Mouse (Mus musculus) layer of hippocampus, adult 8-10 months (tissue): Measurements from ENCODE around the gene Srsf1. TPM values are rescaled to one million over a fixed set of nuclear protein-coding genes. Genes with fewer than 3 reads are reported as not detected.
"Not testable (repeated sequence)": the region's sequence is repeated elsewhere in the genome, so short reads cannot be mapped to it uniquely, and the experiment has no call there.

ENCODE experiments used
- DNase-seq, 2 experiments: peaks; one replicate each; pipeline ENCODE4 v3.0.0; 2022; ENCODE audit warnings: low spot score in 2 of 2
- total RNA-seq, 4 experiments: library from RNA; stranded (reverse); gene quantifications; 2 replicates each; pipeline ENCODE4 v1.2.4; 2022

Srsf1 gene
- total RNA-seq, 4 experiments from 2014 or later: 208 to 223 (median 218) TPM

GRCm38 (mm10) chr11:88037386-88037785 lies 9.8 kb upstream of the Srsf1 start:
- DNase-seq: no peak

GRCm38 (mm10) chr11:88039066-88039465 lies 8.1 kb upstream of the Srsf1 start:
- no peak for DNase-seq

GRCm38 (mm10) chr11:88044314-88044713 lies 2.9 kb upstream of the Srsf1 start:
- DNase-seq: no peak

GRCm38 (mm10) chr11:88045159-88045558 lies 2.0 kb upstream of the Srsf1 start:
- not testable (repeated sequence) for DNase-seq

DNA sequence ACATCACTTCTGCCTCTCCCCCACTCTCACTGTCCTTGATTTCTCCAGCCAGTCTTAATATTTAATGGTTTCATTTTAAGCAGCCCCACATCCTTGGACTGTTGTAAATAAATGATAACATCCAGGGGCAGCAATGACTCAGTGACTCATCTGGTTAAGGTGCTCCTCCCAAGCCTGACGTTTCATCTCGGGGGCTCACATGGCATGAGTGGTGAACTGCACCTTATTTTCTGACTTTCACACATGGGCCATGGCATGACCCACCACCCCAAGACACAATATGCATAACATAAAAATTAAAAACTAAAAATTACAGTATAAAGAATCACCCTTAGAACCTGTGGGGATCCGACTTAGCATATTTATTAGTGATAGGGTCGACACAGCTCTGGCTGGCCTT lies 1.3 kb upstream of the Srsf1 start:
- DNase-seq: no peak

DNA sequence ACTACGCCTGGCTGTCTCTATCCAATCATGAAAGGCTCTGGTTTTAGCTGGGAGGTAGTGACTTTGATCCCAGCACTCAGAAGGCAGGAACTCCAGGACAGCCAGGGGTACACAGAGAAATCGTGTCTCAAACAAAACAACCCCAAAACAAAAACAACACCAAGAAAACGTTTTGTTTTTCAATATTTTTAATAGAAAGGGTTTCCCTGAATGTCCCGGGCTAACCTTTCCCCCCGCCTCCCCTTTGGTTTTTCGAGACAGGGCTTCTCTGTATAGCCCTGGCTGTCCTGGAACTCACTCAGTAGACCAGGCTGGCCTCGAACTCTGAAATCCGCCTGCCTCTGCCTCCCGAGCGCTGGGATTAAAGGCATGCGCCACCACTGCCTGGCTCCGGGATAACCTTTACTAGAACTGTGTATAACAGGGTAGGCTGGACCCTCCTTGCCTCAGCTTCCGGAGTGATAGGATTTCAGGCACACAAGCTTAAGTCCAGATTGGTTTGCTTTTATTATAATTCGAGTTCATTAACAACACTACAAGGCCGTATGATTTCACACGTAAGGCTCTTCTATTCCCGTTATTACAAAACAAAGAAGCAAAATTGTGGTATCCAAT lies 743 bp upstream of the Srsf1 start:
- DNase-seq: no peak

- DNase-seq: peak; percentile 48 to 63
These were observed 828 bp downstream of the Srsf1 start for GRCm38 (mm10) chr11:88047871-88048531.

- DNase-seq: no peak
These were observed 1.9 kb downstream of the Srsf1 start for GRCm38 (mm10) chr11:88048961-88049670.

DNA sequence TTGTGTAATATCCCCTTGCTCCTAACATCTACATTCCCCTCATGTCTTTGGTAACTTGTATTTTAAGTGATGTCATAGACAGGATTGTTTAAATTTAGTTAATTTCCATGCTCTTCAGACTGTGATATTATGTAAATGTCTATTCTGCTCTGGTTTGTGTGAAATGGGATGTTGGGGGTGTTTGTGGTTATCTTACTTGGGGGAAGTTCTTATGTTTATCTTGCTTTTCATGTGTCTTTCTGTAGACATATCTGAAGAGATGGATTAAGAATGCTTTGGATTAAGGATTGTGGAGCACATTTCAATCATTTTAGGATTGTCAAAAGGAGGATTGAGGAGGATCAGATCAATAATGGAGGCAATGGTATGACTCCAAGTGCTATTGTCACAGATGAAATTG lies 2.6 kb downstream of the Srsf1 start:
- DNase-seq: no peak

- no peak for DNase-seq
These were observed 5.5 kb downstream of the Srsf1 start for GRCm38 (mm10) chr11:88052638-88053037.

DNA sequence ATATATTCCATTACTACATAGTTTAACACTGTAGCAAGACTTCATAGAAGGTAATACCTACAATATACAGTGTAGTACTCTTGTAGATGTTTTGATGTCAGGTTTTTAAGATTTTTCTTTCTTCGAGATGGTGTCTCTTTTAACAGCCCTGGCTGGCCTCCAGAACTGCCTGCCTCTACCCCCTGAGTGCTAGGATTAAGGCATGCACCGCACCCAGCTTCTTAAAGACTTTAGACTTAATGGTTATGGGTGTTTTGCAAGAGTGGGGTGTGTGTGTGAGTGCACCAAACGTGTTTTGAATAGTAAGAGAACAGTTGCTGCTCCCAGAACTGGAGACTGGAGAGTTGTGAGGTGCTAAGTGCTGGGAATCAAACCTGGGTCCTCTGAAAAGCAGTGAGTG lies 6.6 kb downstream of the Srsf1 start:
- DNase-seq: no peak

DNA sequence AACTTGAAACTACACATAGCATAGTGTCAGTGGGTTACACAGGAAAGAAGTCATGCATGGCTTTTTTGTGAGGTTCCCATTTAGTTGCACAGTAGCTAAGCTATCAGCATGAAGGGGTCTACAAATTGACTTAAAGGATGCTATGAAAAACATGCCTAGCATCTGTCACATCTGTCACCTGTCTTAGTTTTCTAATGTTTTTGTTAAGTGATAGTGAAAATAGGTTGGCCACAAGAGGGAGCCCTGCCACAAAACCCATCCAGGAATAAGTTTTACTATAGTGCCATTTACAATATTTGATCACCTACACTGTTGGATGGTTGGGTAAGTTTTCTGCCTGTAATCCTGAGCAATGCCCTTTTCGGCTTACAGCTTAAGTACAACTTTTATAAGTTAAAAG lies 7.4 kb downstream of the Srsf1 start:
- DNase-seq: peak in 1 of 2 experiments; percentile 40

DNA sequence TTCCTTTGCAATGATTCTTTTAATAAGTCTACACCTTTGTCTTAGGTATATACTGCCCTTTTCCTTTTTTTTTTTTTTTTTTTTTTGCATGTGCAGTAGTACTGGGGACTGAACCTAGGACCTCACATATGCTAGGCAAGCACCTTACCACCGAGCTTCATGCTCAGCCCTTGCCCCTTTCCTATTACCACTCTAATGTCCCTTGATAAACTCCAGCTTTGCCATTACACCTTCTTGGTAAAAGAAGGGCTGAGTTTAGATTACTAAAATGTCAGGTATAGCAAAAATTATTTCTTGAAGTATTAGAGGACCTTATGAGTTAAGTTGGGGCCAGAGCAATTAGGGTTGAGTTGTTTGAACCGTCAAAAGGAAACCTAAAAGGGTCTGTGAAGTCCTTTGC lies 8.6 kb downstream of the Srsf1 start:
- DNase-seq: no peak

DNA sequence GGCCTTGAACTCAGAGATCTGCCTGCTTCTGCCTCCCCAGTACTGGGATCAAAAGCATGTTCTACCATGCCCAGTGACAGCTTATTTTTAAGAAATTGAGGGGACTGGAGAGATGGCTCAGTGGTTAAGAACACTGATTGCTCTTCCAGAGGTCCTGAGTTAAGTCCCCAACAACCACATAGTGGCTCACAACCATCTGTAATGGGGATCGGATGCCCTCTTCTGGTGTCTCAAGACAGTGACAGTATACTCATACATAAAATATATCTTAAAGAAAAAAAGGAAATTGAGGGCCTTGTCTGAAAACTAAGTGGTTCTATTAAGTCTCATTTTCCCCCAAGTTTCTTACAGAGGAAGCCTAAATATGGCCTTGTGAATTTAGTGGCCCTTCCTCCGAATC lies 10.6 kb downstream of the Srsf1 start:
- no peak for DNase-seq

- peak in 1 of 2 experiments; percentile 32 for DNase-seq
These were observed 12.0 kb downstream of the Srsf1 start for GRCm38 (mm10) chr11:88059141-88059540.

DNA sequence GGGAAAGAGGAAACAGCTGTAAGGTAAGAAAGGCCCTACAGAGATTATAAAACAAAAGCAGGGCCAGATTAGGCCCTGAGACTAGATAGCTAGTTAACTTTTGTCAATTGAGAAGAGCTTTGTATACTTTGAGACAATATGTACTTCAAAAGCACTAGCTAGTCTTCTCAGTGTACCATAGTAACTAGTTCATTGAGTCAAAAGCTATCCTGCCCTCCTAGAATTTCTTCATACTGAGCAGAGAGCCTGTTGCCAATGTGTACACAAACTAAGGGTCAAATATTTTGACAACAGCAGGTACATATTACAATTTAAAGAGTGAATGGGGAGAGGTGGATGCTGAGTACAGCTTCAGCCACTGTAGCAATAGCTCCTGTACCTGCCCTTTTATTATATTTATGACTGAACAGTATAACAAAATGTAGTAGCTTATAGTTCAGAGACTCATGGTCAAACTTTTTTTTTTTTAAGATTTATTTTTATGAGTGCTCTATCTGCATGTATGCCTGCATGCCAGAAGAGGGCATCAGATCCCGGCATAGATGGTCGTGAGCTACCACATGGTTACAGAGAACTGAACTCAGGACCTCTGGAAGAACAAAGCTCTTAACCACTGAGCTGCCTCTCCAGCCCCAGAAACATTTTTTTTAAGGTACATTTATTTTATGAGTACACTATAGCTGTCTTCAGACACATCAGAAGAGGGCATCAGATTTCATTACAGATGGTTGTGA lies 14.9 kb downstream of the Srsf1 start:
- DNase-seq: no peak

DNA sequence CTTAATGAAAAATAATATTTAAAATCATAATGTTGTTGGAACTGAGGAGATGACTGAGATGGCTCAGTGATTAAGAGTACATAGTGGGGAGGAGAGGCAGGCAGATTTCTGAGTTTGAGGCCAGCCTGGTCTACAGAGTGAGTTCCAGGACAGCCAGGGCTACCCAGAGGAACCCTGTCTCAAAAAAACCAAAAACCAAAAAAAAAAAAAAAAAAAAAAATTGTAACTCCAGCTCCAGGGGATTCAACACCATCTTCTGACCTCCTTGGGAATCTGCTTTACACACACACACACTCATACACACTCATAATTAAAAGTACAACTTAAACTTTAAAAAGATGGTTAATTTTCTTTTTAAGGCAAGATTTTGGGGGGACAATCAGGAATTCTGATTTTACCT lies 18.6 kb downstream of the Srsf1 start:
- no peak for DNase-seq

- DNase-seq: no peak
These were observed 20.0 kb downstream of the Srsf1 start for GRCm38 (mm10) chr11:88067191-88067585.

GRCm38 (mm10) chr11:88067586-88068410 lies 20.6 kb downstream of the Srsf1 start, which contains the start of gene Vezf1:
Vezf1 (plus strand) TSS chr11:88068279.
- peak; percentile 47 to 58 for DNase-seq

GRCm38 (mm10) chr11:88068411-88069245 lies 21.5 kb downstream of the Srsf1 start:
- no peak for DNase-seq
